ENCODE assay signal across 8 mouse cellular contexts in genomic region chr9:101074332-101075021, GRCm38 (mm10). TPM values are rescaled to one million over a fixed set of nuclear protein-coding genes. Genes with fewer than 3 reads are reported as not detected.
DNase-seq lines count a peak whose midpoint lies in the region; ATAC-seq and TF ChIP-seq lines count a peak whose summit lies in the region.

No protein-coding gene starts in this region.

- H3K4me1 ChIP-seq in hindbrain, embryonic 15.5 days (replicated peaks), result peaks cover 33% of the 10 kb centered on the region

- WGBS in hindbrain, embryonic 15.5 days, result under 1% methylated on average over 60 of the region's 100 CpGs

- no peak for TF ChIP-seq CTCF in Patski (IDR thresholded peaks at IDR 0.05)

- no peak for DNase-seq in Patski (ENCODE audit: low read depth, low spot score)
- DNase-seq in cerebellum, postnatal 25 days, result peak; percentile 87 to 91
- peak; percentile 80 for DNase-seq in frontal cortex, postnatal 36 days (ENCODE audit: low spot score in 2 of 2)
- peak; percentile 62 to 87 for DNase-seq in left cerebral cortex, adult 8-10 months (ENCODE audit: low spot score in 2 of 2)
- DNase-seq in right cerebral cortex, adult 18-20 months, result peak; percentile 88
- DNase-seq in urinary bladder, postnatal 10 days (ENCODE audit: low spot score), result peak; percentile 34

- H3K27ac ChIP-seq in hindbrain, embryonic 15.5 days (replicated peaks), result peak overlapping the region; percentile 100

- CTCF ChIA-PET in Patski (lab: Charles Lee), result no interaction called here

- ATAC-seq in Patski, result peak; percentile 40
- ATAC-seq in hindbrain, embryonic 15.5 days (ENCODE audit: low FRiP score, low read depth), result peak; percentile 61
- peak; percentile 41 for ATAC-seq in megakaryocyte, adult 5-6 weeks (ENCODE audit: poor library complexity, severe bottlenecking)

- H3K4me3 ChIP-seq in hindbrain, embryonic 15.5 days, result peak overlapping the region; percentile 72

- H3K9me3 ChIP-seq in hindbrain, embryonic 15.5 days, result no peaks in the 10 kb centered on the region

- H3K4me2 ChIP-seq in hindbrain, embryonic 15.5 days, result peak overlapping the region; percentile 82

- POLR2A ChIA-PET in Patski (lab: Charles Lee), result interaction anchor here (0.5 to 1.0 kb wide), 2 partner anchors 36 to 39 kb away, joined by 5 read pairs; partner anchors contain the start of gene Pccb

- H3K36me3 ChIP-seq in hindbrain, embryonic 15.5 days, result no peaks in the 10 kb centered on the region

- in situ Hi-C loops in Patski (cut with MboI; ENCODE audit: low pct_unique_long_range_greater_than_20kb), result no loop called here

- H3K9ac ChIP-seq in hindbrain, embryonic 15.5 days, result peak overlapping the region; percentile 91

- H3K27me3 ChIP-seq in Patski, result no peaks in the 10 kb centered on the region
- no peaks in the 10 kb centered on the region for H3K27me3 ChIP-seq in hindbrain, embryonic 15.5 days

RNA-seq across cellular contexts. Expression of gene Msl2, which starts 0.6 kb away (rescaled TPM):
- polyA plus RNA-seq in Patski (2021), result 24.6 TPM
- 3.7 and 4.6 TPM in 2 replicates for polyA plus RNA-seq in hindbrain, embryonic 15.5 days (2015; fragmentation: Nextera tagmentation; extraction: Ambion mirVana)
- total RNA-seq in left cerebral cortex, adult 8-10 months (2022), result 10 to 100 TPM; 61.4 to 70.4 (median 65.8) TPM
- total RNA-seq in megakaryocyte, adult 5-6 weeks (2015), result 85.6 and 92.6 TPM in 2 replicates
- total RNA-seq in megakaryocyte, adult 5-6 weeks (2017), result 44.9 and 53.4 TPM in 2 replicates

RNA-seq across cellular contexts. Expression of gene Pccb, which starts 39.8 kb away (rescaled TPM):
- polyA plus RNA-seq in Patski (2021), result 70.8 TPM
- 24.3 and 25.5 TPM in 2 replicates for polyA plus RNA-seq in hindbrain, embryonic 15.5 days (2015; fragmentation: Nextera tagmentation; extraction: Ambion mirVana)
- total RNA-seq in left cerebral cortex, adult 8-10 months (2022), result 10 to 100 TPM; 42.0 to 51.2 (median 46.6) TPM
- total RNA-seq in megakaryocyte, adult 5-6 weeks (2015), result 9.8 and 12.2 TPM in 2 replicates
- total RNA-seq in megakaryocyte, adult 5-6 weeks (2017), result 6.4 and 8.0 TPM in 2 replicates
